Mouse (Mus musculus) Patski (cell line): Measurements from ENCODE around the gene Pcsk4. TPM values are rescaled to one million over a fixed set of nuclear protein-coding genes. Genes with fewer than 3 reads are reported as not detected.
A peak's percentile ranks its signal among the peaks of the same experiment; 100 is the strongest.

Source experiments
- ATAC-seq: fragments of 100-300 bp; one replicate; pipeline ENCODE4 v1.8.0; 2021
- CTCF ChIA-PET: fragments of 350-600 bp; sonication (Branson Sonifier 250); formaldehyde crosslinking; loops from one replicate; lab custom pipeline; 2022; ENCODE audit warnings: inconsistent platforms; lab: Charles Lee
- POLR2A ChIA-PET: fragments of 350-600 bp; sonication (Branson Sonifier 250); formaldehyde crosslinking; loops from one replicate; lab custom pipeline; 2022; ENCODE audit warnings: antibody characterized with exemption, inconsistent platforms; lab: Charles Lee
- DNase-seq: peaks from one replicate; pipeline ENCODE4 v3.0.0-alpha.2; 2011; ENCODE audit warnings: low read depth, low spot score
- H3K27me3 ChIP-seq: fragments of 371-371 bp; one replicate; pipeline ENCODE4 v1.5.1; 2021
- CTCF ChIP-seq: fragments of 100-300 bp; IDR thresholded peaks from one replicate; pipeline ENCODE4 v1.5.1; 2021
- in situ Hi-C: fragments of 300-500 bp; cut with MboI; formaldehyde crosslinking; loops from 3 replicates; pipeline ENCODE4 v1.11.1; 2018; ENCODE audit warnings: low pct_unique_long_range_greater_than_20kb, mixed read lengths
- polyA plus RNA-seq: library from polyadenylated mRNA; unstranded; gene quantifications from one replicate; pipeline ENCODE4 v1.2.3, GENCODE M21; 2021

Gene Pcsk4
- polyA plus RNA-seq, 1 experiment from 2014 or later = 6.2 TPM

GRCm38 (mm10) chr10:80292251-80293146 is 36.8 kb downstream of the Pcsk4 start, which contains the start of gene Rps15:
Gene Rps15 (plus strand): TSS chr10:80292453.
- H3K27me3 ChIP-seq = no peaks in the 10 kb centered on the region
- POLR2A ChIA-PET = interaction anchor here (1.0 to 1.2 kb wide), 2 partner anchors 30 to 32 kb away, joined by 3 read pairs; no protein-coding TSS in a partner anchor
- no peak for TF ChIP-seq CTCF
- CTCF ChIA-PET = interaction anchor here (0.9 to 1.4 kb wide), 2 partner anchors 13 to 15 kb away, joined by 3 to 4 read pairs; no protein-coding TSS in a partner anchor
- in situ Hi-C loops = no loop called here
- DNase-seq (peak; percentile 59), ATAC-seq (peak; percentile 74)

GRCm38 (mm10) chr10:80288657-80289056 is 40.6 kb downstream of the Pcsk4 start:
- ChIA-PET POLR2A (no interaction called here), CTCF (no interaction called here)
- TF ChIP-seq CTCF = no peak
- ATAC-seq = no peak
- no peaks in the 10 kb centered on the region for H3K27me3 ChIP-seq
- no peak for DNase-seq
- in situ Hi-C loops = no loop called here

DNA sequence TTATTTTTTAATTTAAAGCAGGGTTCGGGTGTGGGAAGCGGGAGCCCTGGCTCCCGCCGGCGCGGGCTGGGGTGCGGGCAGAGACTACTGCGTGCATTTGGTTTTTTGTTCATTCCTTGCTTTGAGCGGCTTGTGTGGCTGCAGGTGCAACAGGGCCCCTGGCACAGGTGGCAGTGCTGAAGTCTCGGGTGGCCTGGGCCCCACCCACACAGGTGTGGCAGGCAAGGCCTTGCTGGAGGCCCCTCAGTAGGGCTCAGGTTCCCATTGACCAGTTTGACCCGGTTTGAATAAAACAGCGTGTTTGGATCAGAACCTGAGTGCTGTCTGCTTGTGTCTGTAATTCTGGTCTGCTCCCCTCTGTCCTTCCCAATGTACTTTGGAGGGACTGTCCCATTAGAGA is 41.2 kb downstream of the Pcsk4 start:
- in situ Hi-C loops = no loop called here
- no peaks in the 10 kb centered on the region for H3K27me3 ChIP-seq
- TF ChIP-seq CTCF = no peak
- ChIA-PET POLR2A (no interaction called here), CTCF (no interaction called here)
- DNase-seq = no peak
- ATAC-seq = no peak

DNA sequence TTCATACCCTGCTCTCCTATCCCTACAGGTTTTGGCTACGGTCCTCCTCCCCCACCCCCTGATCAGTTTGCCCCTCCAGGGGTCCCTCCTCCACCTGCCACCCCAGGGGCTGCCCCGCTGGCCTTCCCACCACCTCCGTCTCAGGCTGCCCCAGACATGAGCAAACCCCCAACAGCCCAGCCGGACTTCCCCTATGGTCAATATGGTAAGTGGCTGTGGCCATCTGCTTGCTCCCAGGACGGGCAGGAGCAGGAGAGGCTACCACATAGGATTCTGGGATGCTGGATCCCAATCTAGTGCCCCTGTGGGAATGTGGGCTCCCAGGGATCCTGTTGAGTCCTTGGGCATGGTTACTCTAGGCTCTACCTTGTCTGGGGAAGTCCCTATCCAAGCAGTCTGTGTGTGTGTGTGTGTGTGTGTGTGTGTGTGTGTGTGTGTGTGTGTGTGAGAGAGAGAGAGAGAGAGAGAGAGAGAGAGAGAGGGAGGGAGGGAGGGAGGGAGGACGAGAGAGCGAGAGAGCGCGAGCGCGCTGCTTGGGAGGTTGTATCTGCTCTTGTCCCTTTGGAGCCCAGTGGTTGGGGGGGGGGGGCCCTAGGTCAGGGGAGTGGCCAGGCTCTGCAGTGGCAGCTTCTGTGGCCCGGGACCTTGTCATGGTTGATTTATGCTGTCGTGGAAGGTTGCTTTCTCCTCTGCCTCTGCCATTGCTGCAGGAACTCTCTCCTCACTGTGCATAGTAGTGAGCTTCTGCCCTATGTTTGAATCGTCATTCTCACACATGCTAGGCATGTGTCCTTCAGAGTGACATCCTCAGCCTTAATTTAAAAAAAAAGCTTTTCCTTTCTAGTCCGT is 43.9 kb downstream of the Pcsk4 start:
- H3K27me3 ChIP-seq = no peaks in the 10 kb centered on the region
- DNase-seq (no peak), ATAC-seq (no peak)
- ChIA-PET POLR2A (no interaction called here), CTCF (no interaction called here)
- no peak for TF ChIP-seq CTCF
- in situ Hi-C loops = no loop called here

DNA sequence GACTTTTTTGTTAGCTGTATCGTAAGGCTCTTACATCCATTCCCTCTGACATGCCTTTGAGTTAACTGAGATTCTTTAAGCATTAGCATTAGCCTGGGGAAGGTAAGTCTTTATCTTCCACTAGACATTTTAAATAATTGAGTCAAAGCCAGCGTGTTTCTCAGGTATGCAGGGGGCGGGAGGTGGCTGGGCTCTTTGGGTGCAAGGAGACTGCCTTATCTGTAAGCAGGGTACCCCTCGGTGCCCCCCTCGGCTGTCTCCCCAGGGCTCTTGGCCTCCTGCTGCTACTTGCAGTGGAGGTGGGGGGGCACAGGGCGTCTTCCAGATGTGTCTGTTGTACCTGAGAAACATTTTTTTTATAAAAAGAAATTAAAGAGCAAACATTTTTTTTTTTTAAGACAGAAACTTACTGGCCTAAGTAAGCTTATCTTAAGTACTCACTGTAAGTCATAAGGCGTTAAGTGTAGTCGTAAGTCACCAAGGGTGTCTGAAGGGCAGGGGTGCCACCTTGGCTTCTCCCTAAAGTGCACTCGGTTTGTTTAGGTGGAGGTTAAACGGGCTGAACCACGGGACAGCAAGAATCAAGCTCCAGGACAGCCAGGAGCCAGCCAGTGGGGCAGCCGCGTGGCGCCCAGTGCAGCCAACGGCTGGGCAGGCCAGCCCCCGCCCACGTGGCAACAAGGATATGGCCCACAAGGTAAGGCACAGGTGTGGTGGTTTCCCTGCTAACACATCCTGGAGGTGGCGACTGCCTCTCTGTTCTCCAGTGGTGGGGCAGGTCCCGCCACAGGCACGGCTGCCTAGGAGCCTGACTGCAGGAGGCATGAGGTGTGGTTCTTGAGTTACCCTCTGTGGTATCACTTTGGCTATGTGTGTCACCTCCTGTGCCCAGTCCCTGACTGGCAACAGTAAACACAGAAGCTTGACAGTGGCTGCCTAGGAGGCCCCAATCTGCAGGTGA is 46.5 kb downstream of the Pcsk4 start:
- ATAC-seq = no peak
- DNase-seq = no peak
- no peak for TF ChIP-seq CTCF
- in situ Hi-C loops = no loop called here
- no peaks in the 10 kb centered on the region for H3K27me3 ChIP-seq
- ChIA-PET CTCF (interaction anchor here (0.9 to 1.4 kb wide), 2 partner anchors 14 to 30 kb away, joined by 3 to 4 read pairs; no protein-coding TSS in a partner anchor), POLR2A (interaction anchor here (1.0 kb wide), 1 partner anchor 16 kb away, joined by 4 read pairs; no protein-coding TSS in a partner anchor)

GRCm38 (mm10) chr10:80281921-80282371 is 47.4 kb downstream of the Pcsk4 start:
- ATAC-seq = peak; percentile 38
- ChIA-PET POLR2A (interaction anchor here (1.0 kb wide), 1 partner anchor 15 kb away, joined by 4 read pairs; no protein-coding TSS in a partner anchor), CTCF (interaction anchor here (1.4 kb wide), 1 partner anchor 13 kb away, joined by 4 read pairs; no protein-coding TSS in a partner anchor)
- in situ Hi-C loops = no loop called here
- no peaks in the 10 kb centered on the region for H3K27me3 ChIP-seq
- DNase-seq = no peak
- TF ChIP-seq CTCF = no peak

DNA sequence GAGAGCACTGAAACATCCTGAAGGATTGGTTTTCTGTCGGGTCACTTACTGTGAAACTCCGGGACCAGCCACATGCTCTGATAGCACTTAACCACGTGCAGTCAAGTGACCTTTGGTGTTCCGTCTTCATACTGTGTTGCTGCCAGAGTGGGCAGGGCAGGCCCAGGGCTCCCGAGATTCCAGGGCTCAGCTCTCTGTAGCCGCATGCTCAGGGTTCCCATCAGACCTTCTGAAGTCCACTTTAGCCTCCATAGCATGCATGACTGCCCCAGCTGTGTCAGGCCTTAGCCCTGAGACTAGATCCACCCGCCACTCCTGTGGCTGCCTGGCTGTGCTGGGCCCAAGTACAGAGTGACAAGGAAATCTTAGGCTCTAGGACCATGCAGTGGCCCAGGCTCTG is 48.0 kb downstream of the Pcsk4 start:
- no peak for TF ChIP-seq CTCF
- CTCF ChIA-PET = interaction anchor here (1.4 kb wide), 1 partner anchor 13 kb away, joined by 4 read pairs; no protein-coding TSS in a partner anchor
- DNase-seq (no peak), ATAC-seq (peak; percentile 29)
- H3K27me3 ChIP-seq = no peaks in the 10 kb centered on the region
- in situ Hi-C loops = no loop called here
- POLR2A ChIA-PET = no interaction called here

GRCm38 (mm10) chr10:80279273-80279672 is 50.0 kb downstream of the Pcsk4 start:
- in situ Hi-C loops = no loop called here
- CTCF ChIA-PET = interaction anchor here (1.0 kb wide), 1 partner anchor 13 kb away, joined by 3 read pairs; the partner anchor contains the start of gene Rps15
- POLR2A ChIA-PET = no interaction called here
- no peak for TF ChIP-seq CTCF
- ATAC-seq (no peak), DNase-seq (no peak)
- no peaks in the 10 kb centered on the region for H3K27me3 ChIP-seq

GRCm38 (mm10) chr10:80278390-80278789 is 50.9 kb downstream of the Pcsk4 start:
- in situ Hi-C loops = no loop called here
- ATAC-seq = no peak
- TF ChIP-seq CTCF = no peak
- POLR2A ChIA-PET = no interaction called here
- DNase-seq = no peak
- CTCF ChIA-PET = interaction anchor here (0.9 to 1.2 kb wide), 2 partner anchors 12 to 14 kb away, joined by 3 to 4 read pairs; partner anchors contain the start of gene Rps15
- H3K27me3 ChIP-seq = no peaks in the 10 kb centered on the region
